Mouse (Mus musculus): ENCODE measurements at regions not wholly inside any gene's neighbourhood (a gene's known extent, or its start where the extent isn't known, plus 50 kb on each side); places are given as distances from the start of the nearest gene placed in this dataset.

DNA sequence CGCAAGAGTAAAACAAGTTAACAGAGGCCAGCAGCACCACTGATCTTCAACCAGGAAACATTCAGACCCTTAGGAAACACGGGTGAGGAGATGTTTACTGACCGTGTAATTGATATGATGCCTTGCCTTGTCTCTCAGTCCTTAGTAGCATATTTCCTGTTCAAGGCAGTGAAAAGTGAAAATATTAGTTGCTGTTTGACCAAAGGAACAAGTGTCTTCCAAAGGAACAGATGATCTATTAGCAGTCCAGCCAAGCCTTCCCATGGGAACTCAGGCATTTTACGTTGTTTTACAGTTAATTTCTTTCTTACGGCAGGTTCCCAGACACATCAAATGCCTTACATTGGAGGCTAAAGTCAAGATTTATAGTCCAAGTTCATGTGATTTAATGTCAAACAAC lies 321.3 kb upstream of the Jag1 start:
- DNase-seq (ENCODE audit: low read depth, low spot score): no peak

GRCm38 (mm10) chr2:137436161-137436560 lies 319.7 kb upstream of the Jag1 start:
- no peak for DNase-seq (ENCODE audit: low read depth, low spot score)

GRCm38 (mm10) chr2:137422656-137423055 lies 306.2 kb upstream of the Jag1 start:
- no peak for DNase-seq (ENCODE audit: low read depth, low spot score)

DNA sequence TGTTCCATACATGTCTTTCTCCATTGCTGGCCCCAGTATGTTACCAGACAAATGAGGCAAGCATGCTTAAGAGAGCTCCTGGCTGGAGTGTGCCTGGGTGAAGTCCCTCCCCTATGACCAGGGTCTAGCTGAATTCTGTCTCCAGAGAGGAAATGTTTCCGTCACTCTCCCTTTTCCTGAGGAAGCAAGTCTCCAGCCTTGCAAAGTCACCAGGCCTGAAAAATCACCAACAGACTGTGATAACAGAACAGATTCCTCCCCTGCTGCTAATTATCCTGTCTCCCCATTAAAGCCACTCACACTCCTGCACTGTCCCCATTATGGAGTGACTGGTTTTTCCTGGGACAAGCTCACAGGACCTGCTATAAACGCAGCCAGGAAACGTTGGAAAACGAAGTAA lies 303.2 kb upstream of the Jag1 start:
- DNase-seq (ENCODE audit: low read depth, low spot score): no peak

DNA sequence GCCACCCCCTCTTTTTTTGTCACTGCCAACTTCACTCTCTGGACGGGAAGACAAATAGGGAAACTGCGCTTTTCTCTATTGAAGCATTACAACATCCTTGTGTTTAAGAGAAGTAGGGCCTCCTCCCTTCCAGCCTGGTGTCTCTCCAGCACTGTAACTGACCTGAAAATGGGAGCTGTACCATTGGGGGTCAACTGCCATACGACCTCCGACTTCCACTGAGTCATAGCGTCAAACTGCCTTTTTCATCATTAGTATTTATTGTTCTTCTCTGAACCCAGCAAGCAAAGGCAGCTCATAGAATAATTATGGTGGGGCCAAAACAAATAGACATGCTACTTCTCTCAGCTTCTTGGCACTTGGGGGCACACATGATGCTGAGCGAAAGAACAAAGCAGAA lies 301.2 kb upstream of the Jag1 start:
- no peak for DNase-seq (ENCODE audit: low read depth, low spot score)

DNA sequence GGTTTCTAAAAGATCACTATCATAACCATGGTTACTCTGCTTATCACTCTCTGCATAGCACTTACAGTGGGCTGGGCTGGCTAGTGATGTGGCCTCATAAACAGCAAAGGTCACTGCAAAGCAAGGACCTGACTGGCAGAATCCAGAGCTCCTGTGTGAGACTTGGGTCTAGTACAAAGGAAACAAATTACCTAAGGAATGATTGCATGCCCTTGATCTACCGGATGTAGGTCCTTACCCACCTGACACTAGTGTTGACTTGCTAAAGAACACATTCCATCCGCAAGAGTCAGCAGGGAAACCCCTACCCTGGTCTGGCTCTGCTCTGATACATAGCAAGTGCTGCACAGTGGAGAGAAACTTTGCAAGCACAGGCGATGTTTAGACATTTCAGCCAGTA lies 297.0 kb upstream of the Jag1 start:
- no peak for DNase-seq (ENCODE audit: low read depth, low spot score)

GRCm38 (mm10) chr2:137409611-137410010 lies 293.2 kb upstream of the Jag1 start:
- no peak for DNase-seq (ENCODE audit: low read depth, low spot score)

DNA sequence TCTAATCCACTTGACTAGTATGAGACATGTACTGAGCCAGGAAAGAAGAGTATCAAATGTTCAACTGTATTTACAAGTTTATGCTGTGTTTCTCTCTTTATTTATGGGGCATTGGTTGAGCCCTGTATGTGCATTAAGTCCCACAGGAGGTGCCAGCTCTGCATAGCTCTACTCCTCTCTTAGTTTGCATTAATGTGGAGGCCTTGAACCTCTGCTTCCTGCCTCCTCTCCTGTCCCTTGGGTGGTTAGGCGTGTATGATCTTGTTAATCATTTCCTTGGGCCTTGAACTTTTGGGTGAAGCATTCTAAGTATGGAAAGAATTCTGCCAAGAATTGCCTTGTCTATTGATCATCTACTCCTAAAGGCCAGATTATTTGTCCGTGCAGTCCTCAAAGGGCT lies 291.9 kb upstream of the Jag1 start:
- no peak for DNase-seq (ENCODE audit: low read depth, low spot score)

- no peak for DNase-seq (ENCODE audit: low read depth, low spot score)
These were observed 277.0 kb upstream of the Jag1 start for GRCm38 (mm10) chr2:137393486-137393885.

- no peak for DNase-seq (ENCODE audit: low read depth, low spot score)
These were observed 263.4 kb upstream of the Jag1 start for GRCm38 (mm10) chr2:137379816-137380215.

GRCm38 (mm10) chr2:137375346-137375745 lies 258.9 kb upstream of the Jag1 start:
- DNase-seq (ENCODE audit: low read depth, low spot score): no peak

DNA sequence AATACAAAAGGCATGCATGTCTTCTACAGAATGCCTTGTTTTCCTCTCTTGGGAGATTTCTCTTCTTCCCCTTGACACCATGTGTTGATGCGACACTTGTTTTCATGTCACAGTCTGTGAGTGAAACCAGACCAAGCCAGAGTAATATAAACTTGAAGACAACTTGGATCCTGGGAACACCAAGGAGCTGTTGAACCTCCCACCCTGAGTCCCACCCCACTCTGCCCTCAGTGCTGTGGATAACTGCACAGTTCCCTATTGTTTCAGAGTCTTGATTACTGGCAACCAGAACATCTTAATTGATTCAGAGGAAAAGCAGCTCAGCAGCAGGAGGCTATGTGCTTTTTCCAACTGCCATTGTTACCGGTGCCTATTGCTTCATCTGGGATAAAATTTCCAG lies 254.6 kb upstream of the Jag1 start:
- no peak for DNase-seq (ENCODE audit: low read depth, low spot score)

- DNase-seq (ENCODE audit: low read depth, low spot score): no peak
These were observed 246.6 kb upstream of the Jag1 start for GRCm38 (mm10) chr2:137363006-137363405.

DNA sequence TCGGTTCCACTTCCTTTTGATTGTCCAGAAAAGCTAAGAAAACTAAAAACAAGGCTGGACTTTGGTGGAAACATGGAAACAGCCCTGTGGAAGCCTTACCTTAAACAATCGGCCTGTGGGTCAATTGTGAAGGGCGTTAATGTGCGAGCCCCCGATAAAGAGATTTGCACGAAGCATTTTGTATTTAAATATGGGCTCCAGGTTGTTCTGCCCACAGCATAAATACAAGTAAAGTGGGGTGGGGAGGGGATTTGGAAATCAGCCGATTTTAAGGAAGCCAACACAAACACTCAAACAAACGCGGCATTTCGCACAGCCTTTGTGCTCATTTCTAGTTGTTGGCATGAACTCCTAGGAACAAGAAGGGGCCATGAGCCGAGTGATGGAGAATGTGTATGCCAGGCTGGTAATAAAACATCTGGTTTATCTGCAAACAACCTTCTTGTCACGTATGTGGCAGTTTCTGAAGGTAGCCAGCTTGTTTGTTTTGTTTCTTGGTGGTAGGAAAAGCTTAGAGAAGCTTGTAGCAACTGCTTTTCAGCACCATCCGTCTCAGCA lies 240.8 kb upstream of the Jag1 start:
- DNase-seq (ENCODE audit: low read depth, low spot score): no peak

DNA sequence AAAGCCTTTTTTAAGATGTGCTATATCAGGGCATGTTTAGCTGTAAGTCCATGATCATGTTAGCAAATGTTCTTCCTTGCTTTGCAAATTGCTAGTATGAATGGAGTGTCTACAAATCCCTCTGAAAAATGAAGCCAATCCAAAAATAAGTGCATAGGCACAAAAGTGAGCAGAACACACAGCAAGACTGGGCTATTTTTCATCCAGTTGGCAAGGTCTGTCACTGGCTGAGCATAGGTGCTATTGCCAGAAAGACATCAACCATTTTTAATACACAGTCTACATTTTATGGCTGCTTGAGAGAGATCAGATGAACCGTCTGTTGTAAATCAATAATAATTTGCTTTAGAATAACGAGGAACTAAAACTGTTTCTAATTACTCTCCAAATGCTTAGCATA lies 227.3 kb upstream of the Jag1 start:
- DNase-seq (ENCODE audit: low read depth, low spot score): no peak

- no peak for DNase-seq (ENCODE audit: low read depth, low spot score)
These were observed 213.6 kb upstream of the Jag1 start for GRCm38 (mm10) chr2:137329995-137330394.

DNA sequence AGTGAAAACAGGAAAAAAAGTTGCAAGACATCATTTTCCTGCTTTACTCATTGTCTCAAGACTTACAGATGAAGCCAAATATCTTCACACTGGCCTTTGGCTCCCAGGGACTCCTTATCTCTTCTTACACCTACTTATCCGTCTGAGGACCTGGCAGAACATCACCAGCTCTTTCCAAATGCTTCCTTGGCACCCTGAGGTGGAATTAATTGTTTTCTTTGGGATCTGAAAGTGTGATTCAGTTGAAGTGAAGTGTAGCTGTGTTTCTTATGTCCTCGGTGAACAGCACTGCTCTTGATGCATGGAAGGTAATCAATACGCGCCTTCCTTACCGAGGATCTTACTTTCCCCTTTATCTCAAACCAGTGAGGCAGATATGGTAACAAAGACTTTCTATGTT lies 207.0 kb upstream of the Jag1 start:
- no peak for DNase-seq (ENCODE audit: low read depth, low spot score)

DNA sequence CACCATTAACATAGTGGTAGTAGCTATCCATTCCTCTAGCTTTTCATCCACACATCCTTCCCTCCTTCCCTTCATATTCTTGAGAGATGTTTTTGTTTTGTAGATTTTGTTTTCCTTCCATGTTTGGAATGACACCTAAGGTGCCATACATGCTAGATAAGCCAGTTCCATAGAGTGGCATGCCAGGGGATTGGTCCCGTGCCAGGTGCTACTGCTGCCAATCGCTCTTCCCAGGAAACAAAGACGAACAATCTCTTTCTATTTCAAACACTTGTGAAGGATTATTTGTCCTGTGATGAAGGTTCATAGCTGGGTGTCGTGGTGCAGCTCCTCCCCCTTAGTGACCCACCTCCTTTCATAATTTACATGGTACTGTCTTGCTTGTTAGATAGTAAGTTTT lies 194.1 kb upstream of the Jag1 start:
- DNase-seq (ENCODE audit: low read depth, low spot score): no peak

GRCm38 (mm10) chr2:137308116-137308515 lies 191.7 kb upstream of the Jag1 start:
- no peak for DNase-seq (ENCODE audit: low read depth, low spot score)

- DNase-seq (ENCODE audit: low read depth, low spot score): no peak
These were observed 185.2 kb upstream of the Jag1 start for GRCm38 (mm10) chr2:137301474-137302267.

DNA sequence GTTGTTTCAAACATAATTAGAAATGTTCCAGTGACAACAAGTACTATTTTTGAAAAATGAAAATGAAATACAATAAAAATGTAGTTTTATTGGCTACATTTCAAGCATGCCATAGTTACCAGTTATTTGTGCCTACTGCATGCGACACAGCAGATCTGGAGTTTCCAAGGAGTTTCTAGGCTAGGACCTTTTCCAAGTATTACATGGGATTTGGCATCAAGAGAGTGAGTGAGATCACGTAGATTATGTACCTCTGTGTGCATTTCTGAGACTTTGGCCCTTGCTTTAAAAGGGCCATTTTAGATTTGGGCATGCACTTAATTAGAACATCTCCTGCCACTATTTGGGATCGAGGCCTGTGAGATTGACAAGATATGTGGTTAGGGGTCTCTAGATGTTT lies 172.8 kb upstream of the Jag1 start:
- no peak for DNase-seq (ENCODE audit: low read depth, low spot score)

DNA sequence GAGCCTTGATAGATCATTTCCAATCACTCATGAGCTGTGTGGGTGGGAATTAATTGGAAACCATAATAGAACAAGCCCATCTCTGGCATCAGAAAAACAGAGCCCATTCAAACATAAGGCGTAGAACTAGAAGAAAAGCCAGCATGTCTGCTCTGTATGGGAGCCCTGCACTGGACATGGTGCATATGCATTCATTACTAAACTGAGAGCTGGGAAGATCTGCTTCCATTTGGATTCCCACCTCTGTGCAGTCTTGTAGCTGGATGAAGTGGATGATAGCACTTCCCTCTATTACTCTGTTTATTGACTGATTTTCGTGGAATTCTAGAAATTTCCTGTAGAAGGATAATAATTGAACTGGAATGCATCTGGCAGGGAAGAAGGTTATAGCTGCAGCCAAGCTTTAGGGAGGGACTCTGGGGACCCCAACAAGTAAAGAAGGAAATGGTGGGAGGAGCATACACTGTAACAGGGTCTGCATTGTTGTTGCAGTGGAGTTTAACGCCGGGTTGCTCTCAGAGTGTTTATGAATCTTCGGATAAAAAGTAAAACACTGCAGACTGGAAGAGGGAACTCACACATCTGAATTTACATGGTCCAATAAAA lies 155.2 kb upstream of the Jag1 start:
- DNase-seq (ENCODE audit: low read depth, low spot score): no peak

DNA sequence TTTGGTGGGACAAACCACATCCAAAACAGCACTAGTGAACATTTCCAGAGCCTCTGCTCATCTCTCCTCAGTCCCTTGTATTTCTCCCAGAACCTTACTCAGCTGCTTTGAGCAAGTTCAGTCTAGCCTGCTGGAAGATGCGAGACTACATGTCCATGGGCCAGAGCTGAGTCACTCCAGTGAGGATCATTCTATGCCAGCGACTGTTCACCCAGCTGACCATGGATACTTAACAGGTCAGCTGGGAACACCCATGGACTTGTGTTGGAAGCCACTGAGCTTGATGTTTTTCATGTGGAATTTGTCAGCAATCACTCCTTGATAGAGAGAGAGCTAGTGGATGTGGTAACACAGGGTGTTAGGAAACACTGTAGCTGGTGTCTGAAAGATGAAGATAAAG lies 146.5 kb upstream of the Jag1 start:
- DNase-seq (ENCODE audit: low read depth, low spot score): no peak

Data from CD4-positive helper T cell, adult 2 months (primary cell).